Mouse (Mus musculus): ENCODE results near the gene Cdh13. TPM values are rescaled to one million over a fixed set of nuclear protein-coding genes. Genes with fewer than 3 reads are reported as not detected.
A peak's percentile ranks its signal among the peaks of the same experiment; 100 is the strongest.

Gene Cdh13
- polyA plus RNA-seq, 1 experiment from 2014 or later = 44.4 TPM

- H3K4me1 ChIP-seq (replicated peaks) = no peaks in the 10 kb centered on the region
- H3K9ac ChIP-seq = no peak overlapping the region
- no peaks in the 10 kb centered on the region for H3K27me3 ChIP-seq (replicated peaks)
- H3K4me3 ChIP-seq = no peak overlapping the region
- H3K9me3 ChIP-seq (replicated peaks) = no peaks in the 10 kb centered on the region
- H3K4me2 ChIP-seq = no peak overlapping the region
- H3K36me3 ChIP-seq = no peaks in the 10 kb centered on the region
- no peak for ATAC-seq (ENCODE audit: insufficient number of reproducible peaks, low FRiP score)
- 67% methylated on average over 5 of the region's 5 CpGs for WGBS
- no peak overlapping the region for H3K27ac ChIP-seq (ENCODE audit: poor library complexity, severe bottlenecking)
Measured at GRCm38 (mm10) chr8:119057876-119058275, 774.3 kb downstream of the Cdh13 start.

GRCm38 (mm10) chr8:119061671-119062070, 778.1 kb downstream of the Cdh13 start:
- no peak overlapping the region for H3K4me2 ChIP-seq
- H3K4me3 ChIP-seq = no peak overlapping the region
- peaks cover 4% of the 10 kb centered on the region; the same call in 1 of the 2 replicates for H3K27me3 ChIP-seq (replicated peaks)
- H3K27ac ChIP-seq (ENCODE audit: poor library complexity, severe bottlenecking) = no peak overlapping the region
- H3K36me3 ChIP-seq = no peaks in the 10 kb centered on the region
- ATAC-seq (ENCODE audit: insufficient number of reproducible peaks, low FRiP score) = no peak
- H3K9me3 ChIP-seq (replicated peaks) = no peaks in the 10 kb centered on the region
- no peaks in the 10 kb centered on the region for H3K4me1 ChIP-seq (replicated peaks)
- no peak overlapping the region for H3K9ac ChIP-seq
- 77% methylated on average over 12 of the region's 12 CpGs for WGBS

- no peak overlapping the region for H3K4me3 ChIP-seq
- H3K4me2 ChIP-seq = no peak overlapping the region
- no peak for ATAC-seq (ENCODE audit: insufficient number of reproducible peaks, low FRiP score)
- H3K9ac ChIP-seq = no peak overlapping the region
- WGBS = 15% methylated on average over 11 of the region's 11 CpGs
- no peaks in the 10 kb centered on the region for H3K4me1 ChIP-seq (replicated peaks)
- no peaks in the 10 kb centered on the region for H3K36me3 ChIP-seq
- no peaks in the 10 kb centered on the region for H3K9me3 ChIP-seq (replicated peaks)
- peaks cover 4% of the 10 kb centered on the region; the same call in 1 of the 2 replicates for H3K27me3 ChIP-seq (replicated peaks)
- H3K27ac ChIP-seq (ENCODE audit: poor library complexity, severe bottlenecking) = no peak overlapping the region
Measured at GRCm38 (mm10) chr8:119064523-119064922, 781.0 kb downstream of the Cdh13 start.

GRCm38 (mm10) chr8:119072291-119072690, 788.8 kb downstream of the Cdh13 start:
- Histone ChIP-seq H3K4me1 (replicated peaks) (no peaks in the 10 kb centered on the region), H3K27ac (ENCODE audit: poor library complexity, severe bottlenecking) (no peak overlapping the region), H3K9ac (no peak overlapping the region), H3K36me3 (no peaks in the 10 kb centered on the region), H3K4me2 (no peak overlapping the region), H3K4me3 (no peak overlapping the region), H3K27me3 (replicated peaks) (no peaks in the 10 kb centered on the region), H3K9me3 (replicated peaks) (no peaks in the 10 kb centered on the region)
- ATAC-seq (ENCODE audit: insufficient number of reproducible peaks, low FRiP score) = no peak
- 81% methylated on average over 6 of the region's 6 CpGs for WGBS

GRCm38 (mm10) chr8:119085022-119085421, 801.5 kb downstream of the Cdh13 start:
- Histone ChIP-seq H3K4me3 (no peak overlapping the region), H3K9me3 (replicated peaks) (no peaks in the 10 kb centered on the region), H3K9ac (no peak overlapping the region), H3K27ac (ENCODE audit: poor library complexity, severe bottlenecking) (no peak overlapping the region), H3K4me1 (replicated peaks) (no peaks in the 10 kb centered on the region), H3K36me3 (no peaks in the 10 kb centered on the region), H3K27me3 (replicated peaks) (no peaks in the 10 kb centered on the region), H3K4me2 (no peak overlapping the region)
- no peak for ATAC-seq (ENCODE audit: insufficient number of reproducible peaks, low FRiP score)
- WGBS = 85% methylated on average over 8 of the region's 8 CpGs

- H3K9me3 ChIP-seq (replicated peaks) = no peaks in the 10 kb centered on the region
- no peak overlapping the region for H3K27ac ChIP-seq (ENCODE audit: poor library complexity, severe bottlenecking)
- no peaks in the 10 kb centered on the region for H3K27me3 ChIP-seq (replicated peaks)
- H3K4me3 ChIP-seq = no peak overlapping the region
- ATAC-seq (ENCODE audit: insufficient number of reproducible peaks, low FRiP score) = no peak
- WGBS = 38% methylated on average over 6 of the region's 6 CpGs
- H3K9ac ChIP-seq = no peak overlapping the region
- no peaks in the 10 kb centered on the region for H3K36me3 ChIP-seq
- no peaks in the 10 kb centered on the region for H3K4me1 ChIP-seq (replicated peaks)
- H3K4me2 ChIP-seq = no peak overlapping the region
Measured at GRCm38 (mm10) chr8:119098261-119098660, 814.7 kb downstream of the Cdh13 start.

- no peak for ATAC-seq (ENCODE audit: insufficient number of reproducible peaks, low FRiP score)
- H3K4me2 ChIP-seq = no peak overlapping the region
- H3K27ac ChIP-seq (ENCODE audit: poor library complexity, severe bottlenecking) = no peak overlapping the region
- H3K9ac ChIP-seq = no peak overlapping the region
- H3K36me3 ChIP-seq = no peaks in the 10 kb centered on the region
- no peaks in the 10 kb centered on the region for H3K4me1 ChIP-seq (replicated peaks)
- no peak overlapping the region for H3K4me3 ChIP-seq
- no peaks in the 10 kb centered on the region for H3K9me3 ChIP-seq (replicated peaks)
- no peaks in the 10 kb centered on the region for H3K27me3 ChIP-seq (replicated peaks)
- 73% methylated on average over 6 of the region's 6 CpGs for WGBS
Measured at GRCm38 (mm10) chr8:119102871-119103270, 819.3 kb downstream of the Cdh13 start.

- Histone ChIP-seq H3K4me2 (peak overlapping the region; percentile 25; the same call in 1 of the 2 replicates), H3K36me3 (no peaks in the 10 kb centered on the region), H3K27ac (ENCODE audit: poor library complexity, severe bottlenecking) (no peak overlapping the region), H3K4me1 (replicated peaks) (peaks cover 8% of the 10 kb centered on the region), H3K9me3 (replicated peaks) (no peaks in the 10 kb centered on the region), H3K4me3 (no peak overlapping the region), H3K27me3 (replicated peaks) (no peaks in the 10 kb centered on the region), H3K9ac (no peak overlapping the region)
- 50% methylated on average over 7 of the region's 7 CpGs for WGBS
- no peak for ATAC-seq (ENCODE audit: insufficient number of reproducible peaks, low FRiP score)
Measured at GRCm38 (mm10) chr8:119109655-119110054, 826.1 kb downstream of the Cdh13 start.

- no peak overlapping the region for H3K9ac ChIP-seq
- no peaks in the 10 kb centered on the region for H3K9me3 ChIP-seq (replicated peaks)
- peaks cover 8% of the 10 kb centered on the region for H3K4me1 ChIP-seq (replicated peaks)
- H3K36me3 ChIP-seq = no peaks in the 10 kb centered on the region
- H3K4me3 ChIP-seq = no peak overlapping the region
- H3K4me2 ChIP-seq = no peak overlapping the region
- H3K27me3 ChIP-seq (replicated peaks) = no peaks in the 10 kb centered on the region
- 88% methylated on average over 3 of the region's 3 CpGs for WGBS
- no peak for ATAC-seq (ENCODE audit: insufficient number of reproducible peaks, low FRiP score)
- no peak overlapping the region for H3K27ac ChIP-seq (ENCODE audit: poor library complexity, severe bottlenecking)
Measured at GRCm38 (mm10) chr8:119112861-119113260, 829.3 kb downstream of the Cdh13 start.

GRCm38 (mm10) chr8:119121236-119121635, 837.7 kb downstream of the Cdh13 start:
- no peak for ATAC-seq (ENCODE audit: insufficient number of reproducible peaks, low FRiP score)
- Histone ChIP-seq H3K27ac (ENCODE audit: poor library complexity, severe bottlenecking) (no peak overlapping the region), H3K9ac (no peak overlapping the region), H3K4me1 (replicated peaks) (no peaks in the 10 kb centered on the region), H3K4me2 (no peak overlapping the region), H3K36me3 (no peaks in the 10 kb centered on the region), H3K9me3 (replicated peaks) (peaks cover 9% of the 10 kb centered on the region; the same call in 1 of the 2 replicates), H3K4me3 (no peak overlapping the region), H3K27me3 (replicated peaks) (no peaks in the 10 kb centered on the region)
- WGBS = 76% methylated on average over 13 of the region's 13 CpGs

GRCm38 (mm10) chr8:119127841-119128240, 844.3 kb downstream of the Cdh13 start:
- Histone ChIP-seq H3K9ac (no peak overlapping the region), H3K4me1 (replicated peaks) (no peaks in the 10 kb centered on the region), H3K9me3 (replicated peaks) (peaks cover 9% of the 10 kb centered on the region; the same call in 1 of the 2 replicates), H3K27ac (ENCODE audit: poor library complexity, severe bottlenecking) (no peak overlapping the region), H3K36me3 (no peaks in the 10 kb centered on the region), H3K27me3 (replicated peaks) (no peaks in the 10 kb centered on the region), H3K4me3 (no peak overlapping the region), H3K4me2 (no peak overlapping the region)
- no peak for ATAC-seq (ENCODE audit: insufficient number of reproducible peaks, low FRiP score)
- WGBS = 75% methylated on average over 8 of the region's 8 CpGs

GRCm38 (mm10) chr8:119128266-119128665, 844.7 kb downstream of the Cdh13 start:
- Histone ChIP-seq H3K9ac (no peak overlapping the region), H3K4me2 (no peak overlapping the region), H3K27ac (ENCODE audit: poor library complexity, severe bottlenecking) (no peak overlapping the region), H3K4me3 (no peak overlapping the region), H3K27me3 (replicated peaks) (no peaks in the 10 kb centered on the region), H3K36me3 (no peaks in the 10 kb centered on the region), H3K4me1 (replicated peaks) (no peaks in the 10 kb centered on the region), H3K9me3 (replicated peaks) (peaks cover 9% of the 10 kb centered on the region; the same call in 1 of the 2 replicates)
- WGBS = 64% methylated on average over 3 of the region's 3 CpGs
- no peak for ATAC-seq (ENCODE audit: insufficient number of reproducible peaks, low FRiP score)
